Mouse (Mus musculus) cerebellum, adult 11 months (tissue): Measurements from ENCODE around the gene Olfr1275.

Source experiments
- DNase-seq: peaks from one replicate; pipeline ENCODE4 v3.0.0; 2022

Olfr1275 gene

DNA sequence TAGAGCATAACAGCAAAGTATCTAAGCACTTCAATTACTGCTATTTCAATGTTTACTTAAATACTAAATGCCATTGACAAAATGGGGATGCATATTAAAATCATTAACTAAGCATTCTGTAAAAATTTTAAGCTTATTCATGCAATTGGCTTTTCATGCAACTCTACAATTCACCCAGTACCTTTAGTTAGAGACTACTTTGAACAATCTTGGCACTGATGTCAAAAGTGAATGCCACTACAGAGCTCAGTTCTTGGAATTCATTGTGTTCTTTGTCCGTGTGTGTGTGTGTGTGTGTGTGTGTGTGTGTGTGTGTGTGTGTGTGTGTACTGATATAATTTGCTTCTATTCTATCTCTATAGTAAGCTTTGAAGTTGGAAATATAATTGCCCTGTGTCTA is at the start of gene Olfr1275:
Olfr1275 (minus strand) TSS at position 101 of the 400 bp plus-strand sequence.
- no peak for DNase-seq

DNA sequence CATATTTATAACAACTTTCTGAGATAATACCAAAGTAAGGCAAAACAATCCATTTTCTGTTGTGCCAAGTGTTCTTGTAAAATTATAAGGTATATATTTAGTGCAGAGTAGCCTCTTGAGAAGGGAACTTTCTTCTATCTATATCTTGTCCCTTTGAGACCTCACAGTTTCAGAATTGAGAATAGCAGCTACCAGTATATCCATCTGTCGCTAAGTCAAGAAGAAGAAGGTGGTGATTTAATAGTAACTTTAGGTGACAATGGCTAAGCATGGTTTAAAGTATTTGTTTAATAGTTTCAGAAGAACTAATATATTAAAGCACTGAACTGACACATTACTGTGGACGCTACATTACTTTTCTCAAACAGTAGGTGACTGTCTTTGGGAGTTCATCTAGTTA is 38.9 kb upstream of the Olfr1275 start, which contains the start of gene Olfr1277:
Olfr1277 (minus strand) TSS at position 101 of the 400 bp plus-strand sequence.
- DNase-seq, result no peak

DNA sequence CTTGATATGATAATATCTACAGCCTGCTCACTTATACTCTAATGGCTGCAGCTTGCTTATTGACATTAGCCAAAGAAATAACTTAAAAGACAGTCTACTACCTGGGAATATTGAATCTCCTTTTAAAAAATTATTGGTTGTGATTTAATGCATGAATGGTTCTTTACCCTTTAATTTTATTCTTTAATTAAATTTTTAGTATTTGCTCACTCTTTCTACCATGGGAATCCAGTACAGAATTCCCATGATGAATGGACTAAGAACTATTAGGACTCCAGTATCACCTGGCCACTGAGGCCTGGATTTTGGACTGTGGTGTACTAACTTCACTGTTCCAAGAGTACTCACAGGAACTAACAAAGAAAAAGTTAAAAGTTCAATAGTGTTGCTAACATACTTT is 19.1 kb upstream of the Olfr1275 start, which contains the start of gene Olfr1276:
Olfr1276 (plus strand) TSS at position 301 of the 400 bp plus-strand sequence.
- DNase-seq, result no peak

DNA sequence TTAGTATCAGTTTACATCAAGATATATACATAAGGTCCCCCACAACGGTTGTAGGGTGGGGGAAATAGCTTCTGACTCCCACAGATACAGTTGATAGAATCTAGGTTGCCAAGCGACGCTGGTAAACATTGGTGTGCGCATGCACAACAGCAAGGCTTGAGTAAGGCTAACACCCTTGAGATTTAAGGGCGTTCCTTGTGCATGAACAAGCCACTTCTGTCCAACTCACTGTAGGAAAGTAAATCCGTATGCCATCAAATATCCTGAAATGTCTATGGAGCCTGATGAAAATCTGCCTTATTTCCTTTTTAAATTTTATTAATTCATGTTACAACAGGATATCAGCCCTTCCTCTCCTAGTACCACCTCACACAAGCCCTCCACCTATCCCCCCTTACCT is 5.6 kb downstream of the Olfr1275 start, which contains the start of gene 4930430A15Rik:
4930430A15Rik (minus strand) TSS at position 101 of the 400 bp plus-strand sequence.
- DNase-seq, result no peak

DNA sequence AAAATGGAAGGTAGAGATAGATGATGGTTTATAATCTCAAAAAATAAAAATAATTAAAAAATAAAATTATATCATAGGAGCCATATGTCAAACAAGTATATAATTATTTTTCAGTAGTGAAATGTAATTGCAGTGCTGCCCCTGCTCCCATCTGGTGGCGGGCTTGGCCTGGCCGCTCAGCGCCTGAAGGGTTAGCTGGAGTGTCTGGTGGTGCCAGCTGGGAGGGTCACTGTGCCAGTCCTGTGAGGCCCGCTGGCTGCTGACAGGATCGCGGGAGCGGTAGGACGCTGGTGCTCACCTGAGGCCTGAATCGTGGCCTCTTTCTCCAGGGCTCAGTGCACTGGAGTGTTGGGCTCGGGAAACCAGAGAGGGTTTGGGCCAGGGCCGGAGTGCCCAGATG is 53.0 kb downstream of the Olfr1275 start:
- no peak for DNase-seq
